Mouse (Mus musculus): ENCODE measurements at regions not wholly inside any gene's neighbourhood (a gene's known extent, or its start where the extent isn't known, plus 50 kb on each side); places are given as distances from the start of the nearest gene placed in this dataset.
A peak's percentile ranks its signal among the peaks of the same experiment; 100 is the strongest.

GRCm38 (mm10) chr12:109952933-109953332, 325.9 kb upstream of the Dio3 start:
- DNase-seq (ENCODE audit: low spot score), result no peak

- no peak for DNase-seq (ENCODE audit: low spot score)
These were observed 321.6 kb upstream of the Dio3 start for GRCm38 (mm10) chr12:109957305-109957704.

DNA sequence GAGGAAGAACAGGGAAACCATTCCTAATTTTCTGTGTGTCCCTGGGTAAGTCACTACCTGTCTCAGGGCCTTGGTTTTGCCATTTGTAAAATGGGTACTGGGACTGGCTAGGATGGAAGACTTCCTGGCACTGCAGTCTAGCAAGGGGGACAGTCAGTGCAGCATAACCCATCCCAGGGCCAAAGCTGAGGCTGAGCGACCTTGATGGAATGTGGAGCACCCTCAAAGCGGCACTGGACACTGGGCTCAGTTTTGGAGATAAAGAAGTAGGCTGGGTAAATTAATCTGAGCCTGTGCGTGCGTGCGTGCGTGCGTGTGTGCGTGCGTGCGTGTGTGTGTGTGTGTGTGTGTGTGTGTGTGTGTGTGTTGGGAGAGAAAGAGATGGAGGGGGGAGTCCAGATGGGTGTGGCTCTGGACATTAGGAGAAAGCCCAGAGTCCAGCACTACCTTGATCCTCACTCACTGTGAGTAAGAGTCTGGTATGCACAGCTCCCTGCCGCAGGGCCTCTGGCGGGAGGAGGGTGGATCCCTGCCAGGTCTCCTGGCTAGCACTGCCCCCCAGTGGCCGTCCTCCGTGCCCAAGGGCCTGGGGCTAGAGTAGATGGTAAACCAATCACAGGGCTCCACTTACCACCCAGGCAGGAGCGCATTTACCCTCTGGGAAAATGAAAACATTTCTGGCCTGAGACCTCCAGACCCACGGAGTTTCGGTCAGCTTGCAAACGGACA, 320.3 kb upstream of the Dio3 start:
- DNase-seq (ENCODE audit: low spot score), result peak; percentile 90

- no peak for DNase-seq (ENCODE audit: low spot score)
These were observed 312.1 kb upstream of the Dio3 start for GRCm38 (mm10) chr12:109966776-109967175.

DNA sequence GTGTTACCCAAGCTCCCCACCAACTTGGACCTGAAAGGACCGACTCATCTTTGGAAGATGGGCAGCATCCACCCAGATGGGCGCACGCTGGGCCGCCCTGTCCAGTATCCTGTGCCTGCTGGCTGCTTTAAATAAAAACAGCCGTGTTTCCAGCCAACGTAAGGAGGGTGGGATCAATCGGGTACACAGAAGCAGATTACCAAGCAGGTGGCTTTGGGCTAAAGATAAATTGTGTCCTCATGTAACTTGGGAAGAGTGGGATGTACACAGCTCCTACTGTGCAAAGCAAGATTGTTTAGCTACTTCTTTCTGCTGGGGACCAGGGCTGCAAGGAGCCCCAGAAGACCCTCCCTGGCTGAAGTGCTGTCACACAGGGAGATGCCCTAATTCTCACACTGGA, 310.6 kb upstream of the Dio3 start:
- DNase-seq (ENCODE audit: low spot score), result no peak

DNA sequence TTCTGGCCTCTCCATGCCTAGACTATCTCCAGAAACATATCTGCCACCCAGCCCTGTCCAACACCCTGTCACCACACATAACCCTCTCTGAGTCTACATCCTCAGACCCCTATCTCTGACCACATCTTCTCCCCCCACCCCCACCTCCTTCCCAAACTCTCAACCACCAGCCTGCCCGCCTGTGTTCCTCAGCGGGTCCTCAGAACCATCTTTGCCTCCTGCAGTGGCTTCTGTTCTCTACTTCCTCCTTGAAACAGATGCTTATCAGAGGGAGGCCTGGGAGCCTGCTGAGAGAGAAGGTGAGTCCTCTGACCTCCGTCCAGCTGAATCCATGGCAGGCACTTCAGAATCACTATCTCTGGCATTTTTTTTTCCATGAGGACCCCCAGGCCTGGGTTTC, 307.4 kb upstream of the Dio3 start:
- DNase-seq (ENCODE audit: low spot score), result no peak

DNA sequence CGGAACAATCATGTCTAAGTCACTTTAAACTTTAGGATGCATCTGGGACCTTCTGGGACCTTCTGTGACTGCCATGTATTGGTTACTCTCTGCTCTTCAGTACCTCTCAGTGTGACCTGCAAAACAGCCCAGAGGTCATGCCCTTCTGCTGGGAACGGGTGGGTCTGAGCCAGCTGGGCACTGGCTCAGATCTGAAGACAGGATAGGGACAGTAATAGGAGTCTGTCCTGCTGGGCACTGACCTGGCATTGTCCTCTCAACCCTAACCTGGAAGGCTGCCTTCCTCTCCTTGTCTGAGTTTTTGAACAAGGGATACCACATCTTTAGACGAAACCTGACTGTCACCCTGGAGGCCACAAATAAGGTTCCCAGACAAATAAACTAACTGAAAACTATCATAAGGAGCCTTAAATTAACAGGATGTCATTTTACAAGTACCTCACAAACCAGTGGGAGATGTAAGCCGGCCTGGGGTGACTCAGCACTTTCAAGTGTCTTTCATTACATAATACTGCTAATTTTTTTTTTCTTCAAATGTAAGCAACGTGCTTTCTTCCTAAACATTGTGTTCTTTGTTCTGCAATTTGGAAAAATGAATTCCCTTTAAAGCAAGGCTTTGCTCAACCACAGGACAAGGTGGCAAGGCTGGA, 306.4 kb upstream of the Dio3 start:
- no peak for DNase-seq (ENCODE audit: low spot score)

- no peak for DNase-seq (ENCODE audit: low spot score)
These were observed 305.3 kb upstream of the Dio3 start for GRCm38 (mm10) chr12:109973598-109973997.

- no peak for DNase-seq (ENCODE audit: low spot score)
These were observed 303.5 kb upstream of the Dio3 start for GRCm38 (mm10) chr12:109975176-109975972.

DNA sequence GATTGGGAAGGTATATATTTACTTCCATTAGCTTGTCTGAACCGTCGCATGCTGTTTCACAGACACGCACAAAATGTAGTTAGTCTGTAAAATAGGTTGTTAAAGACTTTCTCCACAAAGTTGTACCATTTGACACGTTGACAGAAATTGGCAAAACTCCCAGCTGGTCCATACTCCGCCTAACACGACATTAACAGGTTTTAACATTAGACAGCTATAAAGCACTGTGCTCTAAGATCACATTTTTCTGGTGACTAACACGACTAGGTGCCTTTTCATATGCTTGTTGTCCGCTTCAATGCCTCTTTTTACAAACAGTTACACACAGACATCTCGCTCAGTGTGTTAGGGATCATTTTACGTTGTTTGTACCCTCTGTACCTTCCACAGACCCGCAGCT, 294.2 kb upstream of the Dio3 start:
- no peak for DNase-seq (ENCODE audit: low spot score)

DNA sequence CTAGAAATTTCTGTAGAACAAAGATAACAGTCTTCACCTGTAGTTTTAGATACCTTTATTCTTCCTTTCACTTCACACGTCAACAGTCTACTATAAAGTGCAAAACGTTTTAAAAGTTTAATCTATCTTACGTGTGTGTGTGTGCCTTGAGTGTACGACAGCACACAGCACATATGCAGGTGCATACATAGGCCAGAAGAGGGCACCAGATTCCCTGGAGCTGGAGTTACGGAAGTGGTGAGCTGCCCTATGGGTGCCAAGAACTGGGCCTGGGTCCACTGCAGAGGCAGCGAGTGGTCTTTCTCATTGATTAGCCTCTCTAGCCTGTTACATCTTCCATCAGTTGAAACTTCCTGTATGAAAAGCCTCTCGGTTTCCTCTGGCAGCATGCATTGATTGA, 285.5 kb upstream of the Dio3 start:
- DNase-seq (ENCODE audit: low spot score), result no peak

DNA sequence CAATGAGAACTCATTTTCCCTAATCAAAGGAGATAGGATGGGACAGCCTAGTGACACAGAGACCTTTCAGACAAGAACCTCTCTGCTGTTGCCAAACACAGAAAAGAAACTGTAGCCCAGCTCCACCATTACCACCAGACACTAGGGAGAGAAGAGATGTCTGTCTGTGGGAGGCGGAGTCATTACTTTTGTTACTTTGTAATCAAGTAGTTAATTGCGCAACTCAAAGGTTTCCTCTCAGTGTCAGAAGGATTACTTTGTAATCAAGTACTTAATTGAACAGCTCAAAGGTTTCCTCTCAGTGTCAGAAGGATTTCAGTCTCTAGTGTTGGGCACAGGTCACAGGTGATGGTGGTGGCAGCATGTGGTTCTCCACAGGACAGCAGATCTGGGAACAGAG, 276.2 kb upstream of the Dio3 start:
- DNase-seq (ENCODE audit: low spot score), result no peak

DNA sequence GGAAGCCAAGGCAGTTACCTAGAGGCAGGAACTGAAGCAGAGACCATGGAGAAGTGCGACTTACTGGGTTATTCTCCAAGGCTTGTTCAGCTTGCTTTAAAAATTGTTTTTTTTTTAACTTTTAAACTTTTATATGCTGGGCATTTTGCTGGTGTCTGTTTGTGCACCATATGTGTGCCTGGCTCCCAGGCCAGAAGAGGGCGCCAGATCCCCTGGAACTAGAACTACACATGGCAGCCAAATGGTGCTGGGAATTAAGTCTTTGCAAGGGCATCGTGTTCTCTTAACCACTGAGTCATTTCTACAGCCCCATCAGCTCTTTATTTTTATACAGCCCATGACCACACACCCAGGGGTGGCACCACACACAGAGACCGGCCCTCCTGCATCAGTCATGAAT, 269.7 kb upstream of the Dio3 start:
- no peak for DNase-seq (ENCODE audit: low spot score)

- no peak for DNase-seq (ENCODE audit: low spot score)
These were observed 258.1 kb upstream of the Dio3 start for GRCm38 (mm10) chr12:110020541-110021470.

GRCm38 (mm10) chr12:110021690-110022089, 257.2 kb upstream of the Dio3 start:
- no peak for DNase-seq (ENCODE audit: low spot score)

GRCm38 (mm10) chr12:110022631-110023030, 256.2 kb upstream of the Dio3 start:
- peak; percentile 45 for DNase-seq (ENCODE audit: low spot score)

GRCm38 (mm10) chr12:110023192-110024101, 255.4 kb upstream of the Dio3 start:
- peak; percentile 74 for DNase-seq (ENCODE audit: low spot score)

- no peak for DNase-seq (ENCODE audit: low spot score)
These were observed 254.6 kb upstream of the Dio3 start for GRCm38 (mm10) chr12:110024295-110024694.

- no peak for DNase-seq (ENCODE audit: low spot score)
These were observed 253.7 kb upstream of the Dio3 start for GRCm38 (mm10) chr12:110025171-110025570.

- DNase-seq (ENCODE audit: low spot score), result peak; percentile 68
These were observed 252.7 kb upstream of the Dio3 start for GRCm38 (mm10) chr12:110026033-110026750.
